Mouse (Mus musculus) mouse embryonic stem cell (cell line): Measurements from ENCODE around the gene Arhgap17.

Experiments used
- in situ Hi-C, 2 experiments: fragments of 300-500 bp; cut with MboI; formaldehyde crosslinking; loops; 1 replicate in 1 of 2; 3 replicates in 1 of 2; pipeline ENCODE4 v1.14.3; 2019 to 2020; ENCODE audit warnings: low sequenced_read_pairs in 2 of 2, low pct_unique_long_range_greater_than_20kb in 1 of 2, mixed read lengths in 1 of 2; ENCODE audit not compliant: unreplicated experiment in 1 of 2

The Arhgap17 gene

GRCm38 (mm10) chr7:123300258-123300657, 69.5 kb downstream of the Arhgap17 start:
- in situ Hi-C loops: no loop called here

GRCm38 (mm10) chr7:123298225-123298624, 71.5 kb downstream of the Arhgap17 start:
- in situ Hi-C loops: no loop called here

- in situ Hi-C loops: no loop called here
These were observed 73.6 kb downstream of the Arhgap17 start for GRCm38 (mm10) chr7:123296097-123296496.

GRCm38 (mm10) chr7:123295423-123295822, 74.3 kb downstream of the Arhgap17 start:
- in situ Hi-C loops: no loop called here

- in situ Hi-C loops: no loop called here
These were observed 75.8 kb downstream of the Arhgap17 start for GRCm38 (mm10) chr7:123293898-123294297.

- in situ Hi-C loops: no loop called here
These were observed 77.8 kb downstream of the Arhgap17 start for GRCm38 (mm10) chr7:123291942-123292341.

- in situ Hi-C loops: no loop called here
These were observed 80.5 kb downstream of the Arhgap17 start for GRCm38 (mm10) chr7:123289176-123289575.

GRCm38 (mm10) chr7:123287903-123288302, 81.8 kb downstream of the Arhgap17 start:
- in situ Hi-C loops: no loop called here

GRCm38 (mm10) chr7:123285896-123286295, 83.8 kb downstream of the Arhgap17 start:
- in situ Hi-C loops: no loop called here

- in situ Hi-C loops: no loop called here
These were observed 85.9 kb downstream of the Arhgap17 start for GRCm38 (mm10) chr7:123283826-123284225.

- in situ Hi-C loops: no loop called here
These were observed 89.9 kb downstream of the Arhgap17 start for GRCm38 (mm10) chr7:123279797-123280196.

- in situ Hi-C loops: no loop called here
These were observed 93.1 kb downstream of the Arhgap17 start for GRCm38 (mm10) chr7:123276568-123276967.

- in situ Hi-C loops: no loop called here
These were observed 96.7 kb downstream of the Arhgap17 start for GRCm38 (mm10) chr7:123273056-123273455.

- in situ Hi-C loops: no loop called here
These were observed 111.6 kb downstream of the Arhgap17 start for GRCm38 (mm10) chr7:123258103-123258502.

GRCm38 (mm10) chr7:123254196-123254970, 115.3 kb downstream of the Arhgap17 start:
- in situ Hi-C loops: no loop called here

GRCm38 (mm10) chr7:123253396-123253795, 116.3 kb downstream of the Arhgap17 start:
- in situ Hi-C loops: no loop called here

GRCm38 (mm10) chr7:123251343-123251742, 118.4 kb downstream of the Arhgap17 start:
- in situ Hi-C loops: no loop called here

GRCm38 (mm10) chr7:123248166-123248565, 121.5 kb downstream of the Arhgap17 start:
- in situ Hi-C loops: no loop called here

- in situ Hi-C loops: no loop called here
These were observed 123.1 kb downstream of the Arhgap17 start for GRCm38 (mm10) chr7:123246504-123247084.

- in situ Hi-C loops: no loop called here
These were observed 124.9 kb downstream of the Arhgap17 start for GRCm38 (mm10) chr7:123244833-123245232.
